Comparison of ENCODE assay signal across 31 mouse cellular contexts in genomic region chr9:59548961-59549487, GRCm38 (mm10). TPM values are rescaled to one million over a fixed set of nuclear protein-coding genes. Genes with fewer than 3 reads are reported as not detected.
DNase-seq lines count a peak whose midpoint lies in the region; ATAC-seq and TF ChIP-seq lines count a peak whose summit lies in the region.
"Had no signal": no experiment of that assay in that cellular context is flagged by ENCODE, and none has a peak within 500 bp of the region (broad histone marks: within the 10 kb centered on the region; RNA-seq: fewer than 3 reads in every experiment).

No protein-coding gene starts in this region.

- TF ChIP-seq POLR2A in MEL (IDR thresholded peaks at IDR 0.05; ENCODE audit: control insufficient read depth in 1 of 2, insufficient read depth in 1 of 2, low read depth in 1 of 2, low read length in 2 of 2, poor library complexity in 1 of 2) = no peak

- peaks cover 7 to 29% of the 10 kb centered on the region in 2 experiments for H3K4me1 ChIP-seq in MEL (ENCODE audit: control insufficient read depth in 1 of 2, insufficient read depth in 2 of 2, low read length in 2 of 2)
- no peaks in the 10 kb centered on the region for H3K4me1 ChIP-seq in hindbrain, embryonic 13.5 days (replicated peaks)
- H3K4me1 ChIP-seq: embryonic facial prominence, embryonic 12.5 days; embryonic facial prominence, embryonic 15.5 days; hindbrain, embryonic 15.5 days had no signal

- intact Hi-C loops in gastrocnemius, adult 2 months (cut with DNase I) = no loop called here

- no peaks in the 10 kb centered on the region for H3K27me3 ChIP-seq in MEL (ENCODE audit: control insufficient read depth in 1 of 2, insufficient read depth in 2 of 2, low read length in 2 of 2)
- H3K27me3 ChIP-seq in hindbrain, embryonic 13.5 days = no peaks in the 10 kb centered on the region
- H3K27me3 ChIP-seq: CH12.LX; embryonic facial prominence, embryonic 12.5 days; embryonic facial prominence, embryonic 15.5 days; heart, embryonic 13.5 days; hindbrain, embryonic 15.5 days; intestine, embryonic 15.5 days had no signal

- peak; percentile 61 for DNase-seq in ES-CJ7 (ENCODE audit: low read depth, low spot score)
- peak; percentile 28 for DNase-seq in MEL (ENCODE audit: low read depth, low spot score)
- DNase-seq in ZHBTc4 (ENCODE audit: low read depth, low spot score) = peak; percentile 93
- no peak for DNase-seq in gastrocnemius, adult 2 months
- DNase-seq in lung, postnatal 36 days = no peak
- DNase-seq: adrenal gland, postnatal 10 days; adrenal gland, postnatal 36 days; B cell, adult 2 months; cerebellum, adult 11 months; cerebellum, adult 2 months; cerebellum, adult 9-11 months; cerebellum, postnatal 25 days; forebrain, postnatal 0 days; gastrocnemius, postnatal 25 days; heart, adult 2 months; heart, postnatal 14 days; heart, postnatal 4 days; kidney, adult 11 months had no signal

- TF ChIP-seq EP300 in MEL (IDR thresholded peaks at IDR 0.05; ENCODE audit: low read depth in 1 of 2, low read length in 2 of 2) = no peak

- H3K4me3 ChIP-seq in MEL (ENCODE audit: control insufficient read depth in 1 of 2, insufficient read depth in 1 of 2, low read depth in 2 of 2, low read length in 2 of 2) = no peak overlapping the region
- no peak overlapping the region for H3K4me3 ChIP-seq in gastrocnemius, adult 2 months
- H3K4me3 ChIP-seq in hindbrain, embryonic 13.5 days = no peak overlapping the region
- H3K4me3 ChIP-seq: embryonic facial prominence, embryonic 12.5 days; embryonic facial prominence, embryonic 15.5 days; heart, adult 2 months; heart, embryonic 10.5 days; heart, embryonic 13.5 days; hindbrain, embryonic 15.5 days; intestine, embryonic 15.5 days had no signal

- no peak overlapping the region for H3K27ac ChIP-seq in MEL (ENCODE audit: control insufficient read depth, low read depth, low read length)
- H3K27ac ChIP-seq in gastrocnemius, adult 2 months = no peak overlapping the region
- H3K27ac ChIP-seq in hindbrain, embryonic 13.5 days = no peak overlapping the region
- H3K27ac ChIP-seq: embryonic facial prominence, embryonic 12.5 days; embryonic facial prominence, embryonic 15.5 days; heart, adult 2 months; heart, embryonic 10.5 days; heart, embryonic 13.5 days; hindbrain, embryonic 15.5 days; intestine, embryonic 15.5 days had no signal

- no peak overlapping the region for H3K4me2 ChIP-seq in hindbrain, embryonic 13.5 days
- H3K4me2 ChIP-seq: embryonic facial prominence, embryonic 12.5 days; embryonic facial prominence, embryonic 15.5 days; heart, embryonic 13.5 days; hindbrain, embryonic 15.5 days; intestine, embryonic 15.5 days had no signal

- no peak for TF ChIP-seq RAD21 in MEL (IDR thresholded peaks at IDR 0.05; ENCODE audit: low read depth, low read length)

- no peak for TF ChIP-seq CTCF in MEL (IDR thresholded peaks at IDR 0.05 in 2 of 3, conservative IDR thresholded peaks at IDR 0.05 in 1 of 3; ENCODE audit: control insufficient read depth in 1 of 3, insufficient read depth in 1 of 3, low read depth in 2 of 3, low read length in 3 of 3, poor library complexity in 1 of 3, severe bottlenecking in 1 of 3)
- TF ChIP-seq CTCF in gastrocnemius, adult 2 months (IDR thresholded peaks at IDR 0.05) = no peak

- H3K36me3 ChIP-seq in MEL (ENCODE audit: control insufficient read depth in 1 of 2, insufficient read depth in 2 of 2, low read length in 2 of 2) = peaks cover 0 to 28% of the 10 kb centered on the region in 2 experiments; a peak in 2 of 4 replicates
- peaks cover 10% of the 10 kb centered on the region; the same call in 1 of the 2 replicates for H3K36me3 ChIP-seq in hindbrain, embryonic 13.5 days
- H3K36me3 ChIP-seq: hindbrain, embryonic 15.5 days; intestine, embryonic 15.5 days had no signal

- peaks cover 1% of the 10 kb centered on the region for H3K79me2 ChIP-seq in MEL (ENCODE audit: control insufficient read depth, insufficient read depth, low read length, poor library complexity)

- H3K9ac ChIP-seq in MEL (ENCODE audit: control insufficient read depth, low read depth, low read length, poor library complexity, severe bottlenecking) = no peak overlapping the region
- no peak overlapping the region for H3K9ac ChIP-seq in hindbrain, embryonic 13.5 days
- H3K9ac ChIP-seq: embryonic facial prominence, embryonic 12.5 days; embryonic facial prominence, embryonic 15.5 days; forebrain, postnatal 0 days; heart, embryonic 13.5 days; hindbrain, embryonic 15.5 days; intestine, embryonic 15.5 days had no signal

- no peaks in the 10 kb centered on the region for H3K9me3 ChIP-seq in MEL (replicated peaks; ENCODE audit: insufficient read depth, low read length)
- no peaks in the 10 kb centered on the region for H3K9me3 ChIP-seq in hindbrain, embryonic 13.5 days
- H3K9me3 ChIP-seq: embryonic facial prominence, embryonic 12.5 days; embryonic facial prominence, embryonic 15.5 days; heart, embryonic 10.5 days; heart, embryonic 13.5 days; hindbrain, embryonic 15.5 days; intestine, embryonic 15.5 days had no signal

- 63% methylated on average over 2 of the region's 2 CpGs for WGBS in hindbrain, embryonic 13.5 days

- no peak for ATAC-seq in hindbrain, embryonic 13.5 days (ENCODE audit: low FRiP score)
- ATAC-seq: forebrain, embryonic 14.5 days; forebrain, postnatal 0 days; intestine, embryonic 15.5 days had no signal

TF ChIP-seq in MEL, 35 proteins besides CTCF, POLR2A, EP300 and RAD21:
- TF ChIP-seq ZMIZ1 (IDR thresholded peaks at IDR 0.05; ENCODE audit: low read depth, low read length) = no peak
- no peak for TF ChIP-seq ZKSCAN1 (IDR thresholded peaks at IDR 0.05; ENCODE audit: low read depth, low read length)
- no peak for TF ChIP-seq TAL1 (IDR thresholded peaks at IDR 0.05; ENCODE audit: low read length)
- TF ChIP-seq GABPA (IDR thresholded peaks at IDR 0.05; ENCODE audit: low read depth, low read length) = no peak
- TF ChIP-seq MXI1 (IDR thresholded peaks at IDR 0.05; ENCODE audit: low read depth, low read length) = no peak
- TF ChIP-seq POLR2AphosphoS5 (IDR thresholded peaks at IDR 0.05; ENCODE audit: borderline replicate concordance, low read depth, low read length) = no peak
- no peak for TF ChIP-seq KAT2A (conservative IDR thresholded peaks at IDR 0.05; ENCODE audit: low read depth, low read length)
- TF ChIP-seq MAX (IDR thresholded peaks at IDR 0.05; ENCODE audit: low read length) = no peak
- no peak for TF ChIP-seq HCFC1 (IDR thresholded peaks at IDR 0.05; ENCODE audit: low read depth, low read length)
- no peak for TF ChIP-seq SIN3A (IDR thresholded peaks at IDR 0.05; ENCODE audit: low read length)
- no peak for TF ChIP-seq POLR2AphosphoS2 (IDR thresholded peaks at IDR 0.05; ENCODE audit: low read length)
- TF ChIP-seq GATA1 (IDR thresholded peaks at IDR 0.05; ENCODE audit: low read depth, low read length) = no peak
- no peak for TF ChIP-seq RCOR1 (IDR thresholded peaks at IDR 0.05; ENCODE audit: low read depth, low read length)
- no peak for TF ChIP-seq MEF2A (IDR thresholded peaks at IDR 0.05; ENCODE audit: extremely low read depth, insufficient replicate concordance, low read depth, low read length, poor library complexity, severe bottlenecking)
- no peak for TF ChIP-seq SMC3 (IDR thresholded peaks at IDR 0.05; ENCODE audit: low read depth, low read length)

RNA-seq across cellular contexts. Expression of gene Tmem202, which starts 9.4 kb away (rescaled TPM):
- 0.23 and 0.50 TPM in 2 replicates for total RNA-seq in MEL (2012; rRNA removed)
- not detected for polyA plus RNA-seq in MEL (2012; ENCODE audit: insufficient read depth in 1 of 2, insufficient read length in 2 of 2, low read depth in 1 of 2, low replicate concordance in 2 of 2, missing spikeins in 1 of 2)
- under 1 TPM; 0.53 to 0.56 TPM for total RNA-seq in gastrocnemius, adult 2 months (2021)
- polyA plus RNA-seq in hindbrain, embryonic 13.5 days (2015; fragmentation: Nextera tagmentation; extraction: Ambion mirVana) = 0.71 and 0.96 TPM in 2 replicates
- total RNA-seq: common myeloid progenitor, adult 5-6 weeks; granulocyte monocyte progenitor cell, adult 5-6 weeks had no signal
- polyA plus RNA-seq: embryonic facial prominence, embryonic 12.5 days; embryonic facial prominence, embryonic 15.5 days; forebrain, embryonic 11.5 days; intestine, embryonic 15.5 days had no signal

RNA-seq across cellular contexts. Expression of gene Hexa, which starts 9.7 kb away (rescaled TPM):
- 38.0 and 44.3 TPM in 2 replicates for total RNA-seq in MEL (2012; rRNA removed)
- 10 to 100 TPM in 1 of 2 experiments, not detected in 1; 54.0 TPM for polyA plus RNA-seq in MEL (2012; ENCODE audit: insufficient read depth in 1 of 2, insufficient read length in 2 of 2, low read depth in 1 of 2, low replicate concordance in 2 of 2, missing spikeins in 1 of 2)
- 10 to 100 TPM; 30.9 to 31.9 TPM for total RNA-seq in gastrocnemius, adult 2 months (2021)
- polyA plus RNA-seq in hindbrain, embryonic 13.5 days (2015; fragmentation: Nextera tagmentation; extraction: Ambion mirVana) = 59.1 and 60.8 TPM in 2 replicates

RNA-seq across cellular contexts. Expression of gene Celf6, which starts 28.7 kb away (rescaled TPM):
- not detected in 2 replicates for total RNA-seq in MEL (2012; rRNA removed)
- polyA plus RNA-seq in MEL (2012; ENCODE audit: insufficient read depth in 1 of 2, insufficient read length in 2 of 2, low read depth in 1 of 2, low replicate concordance in 2 of 2, missing spikeins in 1 of 2) = under 1 TPM in 1 of 2 experiments, not detected in 1; 0.13 TPM
- total RNA-seq in gastrocnemius, adult 2 months (2021) = not detected
- polyA plus RNA-seq in hindbrain, embryonic 13.5 days (2015; fragmentation: Nextera tagmentation; extraction: Ambion mirVana) = 35.4 and 39.3 TPM in 2 replicates
- total RNA-seq: CH12.LX; common myeloid progenitor, adult 5-6 weeks; gastrocnemius, adult 8-10 months; gastrocnemius, postnatal 25 days; granulocyte monocyte progenitor cell, adult 5-6 weeks; heart, adult 2 months had no signal
- polyA plus RNA-seq: heart, adult 2 months; heart, embryonic 10.5 days had no signal

Comparison
In these comparisons a context has a peak if more than half of its experiments do, and no peak if none do; other contexts are left out.
1. DNase-seq: peak in ES-CJ7 (single experiment), MEL (single experiment) and ZHBTc4 (single experiment); none in gastrocnemius, adult 2 months (single experiment) and lung, postnatal 36 days (single experiment).